Mouse (Mus musculus): ENCODE measurements around the gene Fbxw9. TPM values are rescaled to one million over a fixed set of nuclear protein-coding genes. Genes with fewer than 3 reads are reported as not detected.

Fbxw9 gene
- total and polyA plus RNA-seq, 3 experiments: 10.6 to 13.9 TPM; not detected in 1

- H3K27me3 ChIP-seq (ENCODE audit: control insufficient read depth in 1 of 2, insufficient read depth in 2 of 2, low read length in 2 of 2): no peaks in the 10 kb centered on the region
- TF ChIP-seq POLR2AphosphoS2 (IDR thresholded peaks at IDR 0.05; ENCODE audit: low read length) (no peak), TAL1 (IDR thresholded peaks at IDR 0.05; ENCODE audit: low read length) (peak; percentile 41), ZNF384 (IDR thresholded peaks at IDR 0.05; ENCODE audit: low read depth, low read length) (no peak), ETS1 (IDR thresholded peaks at IDR 0.05; ENCODE audit: low read depth, low read length) (no peak), GATA1 (IDR thresholded peaks at IDR 0.05; ENCODE audit: low read depth, low read length) (peak; percentile 76), EP300 (IDR thresholded peaks at IDR 0.05; ENCODE audit: low read depth in 1 of 2, low read length in 2 of 2) (peak in 1 of 2 experiments; percentile 42; a peak in 1 of 4 replicates), ELF1 (IDR thresholded peaks at IDR 0.05; ENCODE audit: low read depth, low read length) (0 out of 2 replicates have a peak, but pooled peaks have one; percentile 19)
- H3K36me3 ChIP-seq (ENCODE audit: control insufficient read depth in 1 of 2, insufficient read depth in 2 of 2, low read length in 2 of 2): peaks cover 0 to 3% of the 10 kb centered on the region in 2 experiments; a peak in 1 of 4 replicates
- H3K4me1 ChIP-seq (ENCODE audit: control insufficient read depth in 1 of 2, insufficient read depth in 2 of 2, low read length in 2 of 2): peaks cover 0 to 3% of the 10 kb centered on the region in 2 experiments; a peak in 1 of 4 replicates
- DNase-seq (ENCODE audit: low read depth, low spot score): peak; percentile 74
- no peaks in the 10 kb centered on the region for H3K79me2 ChIP-seq (ENCODE audit: control insufficient read depth, insufficient read depth, low read length, poor library complexity)
- H3K9me3 ChIP-seq (replicated peaks; ENCODE audit: insufficient read depth, low read length): no peaks in the 10 kb centered on the region; the same call in 1 of the 2 replicates
- no peak overlapping the region for H3K4me3 ChIP-seq (ENCODE audit: control insufficient read depth in 1 of 2, insufficient read depth in 1 of 2, low read depth in 2 of 2, low read length in 2 of 2)
- H3K9ac ChIP-seq (ENCODE audit: control insufficient read depth, low read depth, low read length, poor library complexity, severe bottlenecking): no peak overlapping the region
- H3K27ac ChIP-seq (ENCODE audit: control insufficient read depth, low read depth, low read length): 0 out of 2 replicates have a peak overlapping the region, but pooled peaks have one; percentile 6
Measured at GRCm38 (mm10) chr8:85100076-85100665, 40.3 kb downstream of the Fbxw9 start.

- no peak overlapping the region for H3K4me3 ChIP-seq (ENCODE audit: control insufficient read depth in 1 of 2, insufficient read depth in 1 of 2, low read depth in 2 of 2, low read length in 2 of 2)
- no peak overlapping the region for H3K9ac ChIP-seq (ENCODE audit: control insufficient read depth, low read depth, low read length, poor library complexity, severe bottlenecking)
- H3K79me2 ChIP-seq (ENCODE audit: control insufficient read depth, insufficient read depth, low read length, poor library complexity): no peaks in the 10 kb centered on the region
- no peaks in the 10 kb centered on the region for H3K27me3 ChIP-seq (ENCODE audit: control insufficient read depth in 1 of 2, insufficient read depth in 2 of 2, low read length in 2 of 2)
- H3K4me1 ChIP-seq (ENCODE audit: control insufficient read depth in 1 of 2, insufficient read depth in 2 of 2, low read length in 2 of 2): no peaks in the 10 kb centered on the region
- no peaks in the 10 kb centered on the region for H3K36me3 ChIP-seq (ENCODE audit: control insufficient read depth in 1 of 2, insufficient read depth in 2 of 2, low read length in 2 of 2)
- TF ChIP-seq MYC (IDR thresholded peaks at IDR 0.05; ENCODE audit: low read depth, low read length): no peak
- no peak for TF ChIP-seq MAZ (IDR thresholded peaks at IDR 0.05; ENCODE audit: low read depth, low read length)
- TF ChIP-seq RAD21 (IDR thresholded peaks at IDR 0.05; ENCODE audit: low read depth, low read length): no peak
- TF ChIP-seq CHD2 (IDR thresholded peaks at IDR 0.05; ENCODE audit: low read length): no peak
- no peak for TF ChIP-seq MAFK (IDR thresholded peaks at IDR 0.05; ENCODE audit: borderline replicate concordance, low read depth, low read length)
- TF ChIP-seq ELF1 (IDR thresholded peaks at IDR 0.05; ENCODE audit: low read depth, low read length): no peak
- TF ChIP-seq JUND (IDR thresholded peaks at IDR 0.05; ENCODE audit: low read depth, low read length): no peak
- DNase-seq (ENCODE audit: low read depth, low spot score): no peak
- no peaks in the 10 kb centered on the region for H3K9me3 ChIP-seq (replicated peaks; ENCODE audit: insufficient read depth, low read length)
- no peak overlapping the region for H3K27ac ChIP-seq (ENCODE audit: control insufficient read depth, low read depth, low read length)
Measured at GRCm38 (mm10) chr8:85113241-85113640, 53.4 kb downstream of the Fbxw9 start.

- no peaks in the 10 kb centered on the region for H3K79me2 ChIP-seq (ENCODE audit: control insufficient read depth, insufficient read depth, low read length, poor library complexity)
- no peak overlapping the region for H3K27ac ChIP-seq (ENCODE audit: control insufficient read depth, low read depth, low read length)
- no peaks in the 10 kb centered on the region for H3K27me3 ChIP-seq (ENCODE audit: control insufficient read depth in 1 of 2, insufficient read depth in 2 of 2, low read length in 2 of 2)
- H3K36me3 ChIP-seq (ENCODE audit: control insufficient read depth in 1 of 2, insufficient read depth in 2 of 2, low read length in 2 of 2): no peaks in the 10 kb centered on the region
- H3K9me3 ChIP-seq (replicated peaks; ENCODE audit: insufficient read depth, low read length): no peaks in the 10 kb centered on the region
- H3K4me1 ChIP-seq (ENCODE audit: control insufficient read depth in 1 of 2, insufficient read depth in 2 of 2, low read length in 2 of 2): no peaks in the 10 kb centered on the region
- no peak overlapping the region for H3K9ac ChIP-seq (ENCODE audit: control insufficient read depth, low read depth, low read length, poor library complexity, severe bottlenecking)
- no peak for DNase-seq (ENCODE audit: low read depth, low spot score)
- H3K4me3 ChIP-seq (ENCODE audit: control insufficient read depth in 1 of 2, insufficient read depth in 1 of 2, low read depth in 2 of 2, low read length in 2 of 2): no peak overlapping the region
- TF ChIP-seq SIN3A (IDR thresholded peaks at IDR 0.05; ENCODE audit: low read length) (no peak), MXI1 (IDR thresholded peaks at IDR 0.05; ENCODE audit: low read depth, low read length) (no peak), ZMIZ1 (IDR thresholded peaks at IDR 0.05; ENCODE audit: low read depth, low read length) (no peak), POLR2AphosphoS5 (IDR thresholded peaks at IDR 0.05; ENCODE audit: borderline replicate concordance, low read depth, low read length) (no peak), RAD21 (IDR thresholded peaks at IDR 0.05; ENCODE audit: low read depth, low read length) (no peak), MAZ (IDR thresholded peaks at IDR 0.05; ENCODE audit: low read depth, low read length) (no peak), GABPA (IDR thresholded peaks at IDR 0.05; ENCODE audit: low read depth, low read length) (no peak), ZNF384 (IDR thresholded peaks at IDR 0.05; ENCODE audit: low read depth, low read length) (no peak), CHD1 (IDR thresholded peaks at IDR 0.05; ENCODE audit: low read depth, low read length) (no peak), TCF12 (IDR thresholded peaks at IDR 0.05; ENCODE audit: low read depth, low read length) (no peak), GATA1 (IDR thresholded peaks at IDR 0.05; ENCODE audit: low read depth, low read length) (no peak), ZKSCAN1 (IDR thresholded peaks at IDR 0.05; ENCODE audit: low read depth, low read length) (no peak), HCFC1 (IDR thresholded peaks at IDR 0.05; ENCODE audit: low read depth, low read length) (no peak)
Measured at GRCm38 (mm10) chr8:85115501-85115900, 55.6 kb downstream of the Fbxw9 start.
